Mouse (Mus musculus) cerebellum, adult 2 months (tissue): ENCODE measurements around the gene Cldn15. TPM values are rescaled to one million over a fixed set of nuclear protein-coding genes. Genes with fewer than 3 reads are reported as not detected.

ENCODE experiments used
- DNase-seq, 2 experiments: peaks; one replicate each; pipeline ENCODE4 v3.0.0; 2021
- H3K27ac ChIP-seq: fragments of 200-500 bp; 2 replicates; pipeline ENCODE4 v1.5.1; 2012; ENCODE audit warnings: low read length, control low read depth, inconsistent platforms; ENCODE audit not compliant: insufficient read depth
- H3K27me3 ChIP-seq: fragments of 200-500 bp; 2 replicates; pipeline ENCODE4 v1.6.1; 2012; ENCODE audit warnings: inconsistent platforms, mild to moderate bottlenecking, low read length, moderate library complexity; ENCODE audit not compliant: control insufficient read depth, insufficient read depth
- H3K4me1 ChIP-seq: fragments of 200-500 bp; 2 replicates; pipeline ENCODE4 v1.6.1; 2011; ENCODE audit warnings: low read length; ENCODE audit not compliant: control insufficient read depth, insufficient read depth
- H3K4me3 ChIP-seq: fragments of 200-500 bp; replicated peaks from 2 replicates; pipeline ENCODE3; 2011; ENCODE audit warnings: mild to moderate bottlenecking, low read depth, low read length, control low read depth; ENCODE audit not compliant: insufficient read depth
- CTCF ChIP-seq: fragments of 200-500 bp; IDR thresholded peaks from 2 replicates; pipeline ENCODE4 v1.5.1; 2011; ENCODE audit warnings: low read depth, mild to moderate bottlenecking, control low read depth, low read length, moderate library complexity, borderline replicate concordance; ENCODE audit not compliant: insufficient read depth
- POLR2A ChIP-seq: fragments of 200-500 bp; IDR thresholded peaks from 2 replicates; pipeline ENCODE4 v1.6.1; 2011; ENCODE audit warnings: low read length, control low read depth, borderline replicate concordance; ENCODE audit not compliant: insufficient read depth
- WGBS: fragments of 180-500 bp; shearing (Covaris S2); methylation state at CpG from one replicate; pipeline ENCODE4 v1.1.7; 2018; 5-methylcytosine and 5-hydroxymethylcytosine counted together
- polyA plus RNA-seq: library from polyadenylated mRNA; depleted of rRNA; stranded (reverse); fragments of >200 nt; gene quantifications from 2 replicates; pipeline ENCODE4 v1.2.3, GENCODE M21; 2012; rRNA removed

Gene Cldn15
- polyA plus RNA-seq, 1 experiment = 0.25 TPM

- Histone ChIP-seq H3K4me1 (no peaks in the 10 kb centered on the region), H3K27ac (no peak overlapping the region), H3K27me3 (no peaks in the 10 kb centered on the region), H3K4me3 (no peak overlapping the region)
- TF ChIP-seq CTCF (no peak), POLR2A (no peak)
- WGBS = 56% methylated on average over 3 of the region's 3 CpGs
- no peak for DNase-seq
Measured at GRCm38 (mm10) chr5:137024318-137024717, 57.9 kb downstream of the Cldn15 start.

- H3K27me3 ChIP-seq = no peaks in the 10 kb centered on the region
- TF ChIP-seq CTCF = peak; percentile 95
- no peak for TF ChIP-seq POLR2A
- H3K27ac ChIP-seq = no peak overlapping the region
- H3K4me3 ChIP-seq = peak overlapping the region; percentile 2
- H3K4me1 ChIP-seq = no peaks in the 10 kb centered on the region
- DNase-seq = peak; percentile 65 to 86
- under 1% methylated on average over 23 of the region's 23 CpGs for WGBS
Measured at GRCm38 (mm10) chr5:137025132-137025531, 58.7 kb downstream of the Cldn15 start.

Other genes starting within 250 kb of the Cldn15 start
- gene Col26a1, start 83.4 kb upstream of the Cldn15 start, polyA plus RNA-seq = 3.2 and 4.0 TPM in 2 replicates
- gene Ift22, start 58.5 kb upstream of the Cldn15 start, polyA plus RNA-seq = 58.7 and 63.1 TPM in 2 replicates
- gene Fis1, start 13.3 kb upstream of the Cldn15 start, polyA plus RNA-seq = 408 and 473 TPM in 2 replicates
- gene Plod3, start 20.4 kb downstream of the Cldn15 start, polyA plus RNA-seq = 38.6 and 39.7 TPM in 2 replicates
- gene Znhit1, start 21.4 kb downstream of the Cldn15 start, polyA plus RNA-seq = 86.8 and 95.4 TPM in 2 replicates
- 62.1 and 65.4 TPM in 2 replicates for gene Vgf, start 59.8 kb downstream of the Cldn15 start, polyA plus RNA-seq
- gene Ap1s1, start 79.5 kb downstream of the Cldn15 start, polyA plus RNA-seq = 147 and 168 TPM in 2 replicates
- 0.38 and 0.48 TPM in 2 replicates for gene Serpine1, start 105.7 kb downstream of the Cldn15 start, polyA plus RNA-seq
- gene Trim56, start 149.6 kb downstream of the Cldn15 start, polyA plus RNA-seq = 1.9 TPM in 2 replicates
- gene Muc3, start 182.7 kb downstream of the Cldn15 start, polyA plus RNA-seq = not detected in 2 replicates
- 27.1 and 36.4 TPM in 2 replicates for gene Muc3a, start 245.8 kb downstream of the Cldn15 start, polyA plus RNA-seq